Mouse (Mus musculus): Measurements from ENCODE around the gene Htra3.

- no peak for TF ChIP-seq CTCF (IDR thresholded peaks at IDR 0.05; ENCODE audit: low read depth)
- no peak for TF ChIP-seq EP300 (optimal IDR thresholded peaks at IDR 0.05)
Observed at GRCm38 (mm10) chr5:35725840-35726239, 46.3 kb upstream of the Htra3 start.
